Comparison of ENCODE assay signal across 26 mouse cellular contexts in the genomic region with DNA sequence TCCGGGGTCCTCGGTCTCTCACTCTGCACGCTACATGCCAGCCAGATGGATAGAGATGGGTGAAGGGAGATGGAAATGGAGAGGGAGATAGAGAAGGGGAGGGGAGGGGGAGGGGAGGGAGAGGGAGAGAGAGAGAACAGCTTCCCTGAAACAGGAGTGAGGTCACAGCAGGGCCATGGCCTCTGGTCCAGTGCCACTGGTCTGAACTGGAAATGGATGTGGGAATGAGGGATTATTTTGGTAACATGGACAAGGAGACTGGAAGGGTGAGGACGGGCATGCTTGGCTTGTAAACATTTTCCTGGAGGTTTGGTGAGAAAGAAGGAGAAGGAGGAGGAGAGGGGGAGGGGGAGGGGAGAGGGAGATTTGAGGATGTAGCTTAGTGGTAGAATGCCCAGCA. TPM values are rescaled to one million over a fixed set of nuclear protein-coding genes. Genes with fewer than 3 reads are reported as not detected.
A peak's percentile ranks its signal among the peaks of the same experiment; 100 is the strongest.
DNase-seq lines count a peak whose midpoint lies in the region; ATAC-seq and TF ChIP-seq lines count a peak whose summit lies in the region.
"Had no signal": no experiment of that assay in that cellular context is flagged by ENCODE, and none has a peak within 500 bp of the region (broad histone marks: within the 10 kb centered on the region; RNA-seq: fewer than 3 reads in every experiment).

No protein-coding gene starts in this region.

- TF ChIP-seq POLR2A in lung, adult 2 months (IDR thresholded peaks at IDR 0.05; ENCODE audit: borderline replicate concordance, extremely low read depth, low read depth, low read length): no peak

- no peak overlapping the region for H3K4me2 ChIP-seq in kidney, embryonic 15.5 days
- H3K4me2 ChIP-seq in kidney, embryonic 16.5 days (replicated peaks; ENCODE audit: low read depth, low read length): no peak overlapping the region
- H3K4me2 ChIP-seq: forebrain, embryonic 13.5 days; heart, embryonic 13.5 days; hindbrain, embryonic 14.5 days had no signal

- H3K9ac ChIP-seq in kidney, embryonic 15.5 days: no peak overlapping the region
- no peak overlapping the region for H3K9ac ChIP-seq in kidney, embryonic 16.5 days (replicated peaks; ENCODE audit: low read length)
- H3K9ac ChIP-seq: forebrain, embryonic 13.5 days; heart, embryonic 13.5 days; hindbrain, embryonic 14.5 days had no signal

- ATAC-seq in kidney, embryonic 15.5 days (replicated peaks; ENCODE audit: low FRiP score): no peak
- ATAC-seq in kidney, embryonic 16.5 days (ENCODE audit: low FRiP score, low TSS enrichment): no peak
- ATAC-seq: activated CD4-positive, CD25-positive, alpha-beta regulatory T cell, adult 4 months; forebrain, embryonic 13.5 days; forebrain, embryonic 16.5 days had no signal

- no peak for TF ChIP-seq CTCF in lung, adult 2 months (IDR thresholded peaks at IDR 0.05; ENCODE audit: insufficient read depth, low read length)

- H3K4me1 ChIP-seq in kidney, embryonic 15.5 days: peaks cover 30% of the 10 kb centered on the region
- peaks cover 22% of the 10 kb centered on the region for H3K4me1 ChIP-seq in kidney, embryonic 16.5 days (ENCODE audit: insufficient read depth, low read length)
- no peaks in the 10 kb centered on the region for H3K4me1 ChIP-seq in lung, adult 2 months (ENCODE audit: control insufficient read depth, insufficient read depth, low read length)
- H3K4me1 ChIP-seq: heart, embryonic 13.5 days had no signal

- H3K36me3 ChIP-seq in kidney, embryonic 15.5 days: no peaks in the 10 kb centered on the region
- no peaks in the 10 kb centered on the region for H3K36me3 ChIP-seq in kidney, embryonic 16.5 days (ENCODE audit: insufficient read depth, low read length)
- H3K36me3 ChIP-seq: forebrain, embryonic 10.5 days; heart, embryonic 10.5 days; heart, embryonic 13.5 days had no signal

- no peaks in the 10 kb centered on the region for H3K9me3 ChIP-seq in kidney, embryonic 15.5 days (replicated peaks)
- H3K9me3 ChIP-seq in kidney, embryonic 16.5 days (ENCODE audit: low read length): no peaks in the 10 kb centered on the region
- H3K9me3 ChIP-seq: forebrain, embryonic 10.5 days; forebrain, embryonic 13.5 days; heart, embryonic 10.5 days; heart, embryonic 13.5 days had no signal

- DNase-seq in embryo, embryonic 10 days (ENCODE audit: low spot score): peak; percentile 18
- DNase-seq in embryo, embryonic 11 days: no peak
- DNase-seq in kidney, adult 18-20 months: peak; percentile 25
- DNase-seq in kidney, adult 9 months: peak; percentile 44
- peak; percentile 26 for DNase-seq in lung, postnatal 36 days
- no peak for DNase-seq in lung, adult 2 months
- DNase-seq: adrenal gland, adult 8-10 months; adrenal gland, postnatal 25 days; cerebellum, adult 11-12 months; cerebellum, adult 8-10 months; cerebellum, postnatal 10 days; cerebellum, postnatal 36 days; gastrocnemius, postnatal 10 days; gastrocnemius, postnatal 36 days; heart, adult 2 months; heart, postnatal 14 days; heart, postnatal 4 days had no signal

- no peak overlapping the region for H3K4me3 ChIP-seq in kidney, embryonic 15.5 days (replicated peaks)
- no peak overlapping the region for H3K4me3 ChIP-seq in kidney, embryonic 16.5 days (ENCODE audit: low read length)
- no peak overlapping the region for H3K4me3 ChIP-seq in lung, adult 2 months (replicated peaks; ENCODE audit: extremely low read depth, low read depth, low read length)
- H3K4me3 ChIP-seq: forebrain, embryonic 10.5 days; forebrain, embryonic 13.5 days; heart, adult 2 months; heart, embryonic 10.5 days; heart, embryonic 13.5 days had no signal

- H3K27me3 ChIP-seq in kidney, embryonic 15.5 days: no peaks in the 10 kb centered on the region
- no peaks in the 10 kb centered on the region for H3K27me3 ChIP-seq in kidney, embryonic 16.5 days (ENCODE audit: insufficient read depth, low read length)
- H3K27me3 ChIP-seq: forebrain, embryonic 13.5 days had no signal

- H3K27ac ChIP-seq in kidney, embryonic 15.5 days: no peak overlapping the region
- no peak overlapping the region for H3K27ac ChIP-seq in kidney, embryonic 16.5 days (ENCODE audit: low read length)
- H3K27ac ChIP-seq: forebrain, embryonic 10.5 days; forebrain, embryonic 13.5 days; heart, adult 2 months; heart, embryonic 10.5 days; heart, embryonic 13.5 days; hindbrain, embryonic 14.5 days had no signal

- WGBS in kidney, embryonic 15.5 days: 84% methylated on average over 4 of the region's 4 CpGs
- WGBS in kidney, embryonic 16.5 days: 85% methylated on average over 3 of the region's 4 CpGs
- WGBS in lung, adult 2 months: 69% methylated on average over 3 of the region's 4 CpGs

RNA-seq across cellular contexts. Expression of gene Vwa5b1, which starts 59.0 kb away (rescaled TPM):
- 0.08 and 0.12 TPM in 2 replicates for polyA plus RNA-seq in kidney, embryonic 15.5 days (2015; fragmentation: Nextera tagmentation; extraction: Ambion mirVana)
- polyA plus RNA-seq in kidney, embryonic 16.5 days (2015; fragmentation: Nextera tagmentation; extraction: Ambion mirVana): 0.15 and 0.18 TPM in 2 replicates
- polyA plus RNA-seq in lung, adult 2 months (2012; rRNA removed): 0.09 and 0.23 TPM in 2 replicates
- polyA plus RNA-seq: activated CD4-positive, CD25-positive, alpha-beta regulatory T cell, adult 4 months; heart, adult 2 months; heart, embryonic 13.5 days had no signal

Comparison
In these comparisons a context has a peak if more than half of its experiments do, and no peak if none do; other contexts are left out.
1. DNase-seq: peak in embryo, embryonic 10 days (single experiment), kidney, adult 18-20 months (single experiment), kidney, adult 9 months (single experiment) and lung, postnatal 36 days (single experiment); none in embryo, embryonic 11 days (single experiment) and lung, adult 2 months (single experiment).